Mouse (Mus musculus) heart, postnatal 36 days (tissue): ENCODE data around the gene Eif4b. TPM values are rescaled to one million over a fixed set of nuclear protein-coding genes. Genes with fewer than 3 reads are reported as not detected.
A peak's percentile ranks its signal among the peaks of the same experiment; 100 is the strongest.
"Not testable (repeated sequence)": the region's sequence is repeated elsewhere in the genome, so short reads cannot be mapped to it uniquely, and the experiment has no call there.

Source experiments
- DNase-seq, 2 experiments: peaks; one replicate each; pipeline ENCODE4 v3.0.0; 2021 to 2022
- intact Hi-C: fragments of 180-260 bp; cut with DNase I; formaldehyde crosslinking; loops from one replicate; pipeline ENCODE4 v1.15.1; 2025
- total RNA-seq, 2 experiments: library from RNA; stranded (reverse); gene quantifications; 2 replicates each; pipeline ENCODE4 v1.2.3; 2021

Gene Eif4b
- total RNA-seq, 2 experiments from 2014 or later: 149 to 165 TPM

DNA sequence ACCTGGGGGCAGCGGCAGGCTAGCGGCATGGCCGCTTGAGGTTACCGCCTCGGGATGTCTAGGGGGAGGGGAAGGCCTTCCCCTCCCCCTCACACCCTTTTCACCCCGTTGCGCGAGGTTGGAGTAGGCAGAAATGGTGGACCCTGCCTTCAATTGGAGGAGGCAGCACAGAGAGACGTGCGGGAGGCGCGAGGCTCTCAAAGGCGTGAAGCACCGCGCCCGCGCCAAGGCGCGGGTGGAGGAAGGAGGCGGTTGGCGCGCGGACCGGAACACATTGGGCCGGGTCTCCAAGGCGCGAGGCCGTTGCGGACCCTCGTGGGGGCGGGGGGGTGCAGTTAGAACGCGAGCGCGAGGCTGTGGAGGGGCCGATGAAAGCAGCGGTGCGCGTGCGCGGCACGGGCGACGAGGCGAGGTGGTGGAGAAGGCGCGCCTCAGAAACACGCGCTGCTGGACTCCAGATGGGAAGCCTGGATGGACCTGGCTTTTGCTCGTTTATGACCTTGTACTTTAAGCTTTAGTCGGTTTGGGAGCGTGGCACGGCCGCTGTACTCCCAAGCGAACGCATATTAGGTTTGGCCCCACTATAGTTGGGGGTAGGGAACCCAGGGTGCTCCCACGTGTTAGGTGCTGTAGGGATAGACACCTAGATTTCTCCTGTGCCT, 628 bp downstream of the Eif4b start:
- peak in 1 of 2 experiments; percentile 52 for DNase-seq
- intact Hi-C loops: loop anchor here (2.0 kb wide), 1 partner anchor 21 kb away; no protein-coding TSS in a partner anchor

DNA sequence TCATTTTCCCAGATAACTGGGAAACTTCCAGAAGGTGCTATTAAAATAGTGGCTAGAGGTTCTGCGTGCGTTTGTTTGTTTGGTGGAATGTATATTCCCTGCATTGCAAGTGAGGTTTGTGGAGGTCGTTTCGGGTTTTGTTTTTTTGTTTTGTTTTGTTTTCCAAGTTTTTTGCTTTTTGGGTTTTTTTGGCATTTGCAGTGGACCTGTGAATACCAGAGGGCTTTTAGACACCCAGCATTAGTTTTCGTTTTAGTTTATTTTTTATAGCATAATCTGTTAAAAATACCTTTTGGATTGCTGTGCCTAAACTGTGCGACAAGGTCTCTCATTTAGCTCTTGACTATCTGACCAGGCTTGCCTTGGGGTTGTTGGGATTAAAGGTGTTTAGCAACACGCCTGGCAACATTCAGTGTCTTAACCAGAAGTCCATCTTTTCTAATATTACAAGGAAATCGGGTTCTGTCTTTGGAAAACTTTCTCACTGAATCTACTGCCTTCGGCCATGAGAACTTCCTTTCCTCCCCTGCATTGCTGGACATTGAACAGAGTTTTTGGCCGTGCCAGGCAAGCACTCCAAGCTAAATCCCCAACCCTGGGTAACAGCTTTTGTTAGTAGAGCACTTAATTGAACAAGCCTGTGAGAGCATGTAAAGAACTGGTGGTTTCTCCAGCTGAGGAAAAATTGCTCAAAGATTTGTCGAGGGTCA, 1.5 kb downstream of the Eif4b start:
- DNase-seq: no peak
- intact Hi-C loops: loop anchor here (2.0 kb wide), 1 partner anchor 20 kb away; no protein-coding TSS in a partner anchor

- intact Hi-C loops: no loop called here
Measured at GRCm38 (mm10) chr15:102077111-102077677, 3.6 kb downstream of the Eif4b start.

GRCm38 (mm10) chr15:102079221-102079620, 5.6 kb downstream of the Eif4b start:
- DNase-seq: no peak
- intact Hi-C loops: no loop called here

More at GRCm38 (mm10) chr15:102077111-102077677, 3.6 kb downstream of the Eif4b start:
- DNase-seq: no peak

GRCm38 (mm10) chr15:102079924-102080323, 6.4 kb downstream of the Eif4b start:
- DNase-seq, intact Hi-C loops: not testable (repeated sequence)

- no peak for DNase-seq
- intact Hi-C loops: no loop called here
Measured at GRCm38 (mm10) chr15:102080429-102080828, 6.9 kb downstream of the Eif4b start.

GRCm38 (mm10) chr15:102082148-102082547, 8.6 kb downstream of the Eif4b start:
- intact Hi-C loops: no loop called here
- no peak for DNase-seq

DNA sequence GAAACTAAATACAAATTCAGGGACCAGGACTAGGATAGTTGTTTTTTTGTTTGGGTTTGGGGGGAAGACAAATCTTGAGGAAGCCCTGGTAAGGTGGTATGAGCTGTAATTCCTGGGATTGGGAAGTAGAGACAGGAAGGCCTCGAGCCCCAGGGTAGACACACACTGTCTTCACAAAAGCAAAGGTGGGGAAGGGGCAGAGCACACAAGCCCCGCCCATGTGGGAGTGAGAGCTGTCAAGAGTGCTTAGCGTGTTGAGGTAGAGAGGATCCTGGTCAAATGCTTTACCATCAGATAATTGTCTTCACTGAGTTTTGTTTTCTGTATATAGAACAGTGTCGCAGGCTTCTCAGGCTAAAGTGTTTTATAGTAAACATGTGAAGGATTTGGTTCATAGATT, 9.5 kb downstream of the Eif4b start:
- no peak for DNase-seq
- intact Hi-C loops: no loop called here

DNA sequence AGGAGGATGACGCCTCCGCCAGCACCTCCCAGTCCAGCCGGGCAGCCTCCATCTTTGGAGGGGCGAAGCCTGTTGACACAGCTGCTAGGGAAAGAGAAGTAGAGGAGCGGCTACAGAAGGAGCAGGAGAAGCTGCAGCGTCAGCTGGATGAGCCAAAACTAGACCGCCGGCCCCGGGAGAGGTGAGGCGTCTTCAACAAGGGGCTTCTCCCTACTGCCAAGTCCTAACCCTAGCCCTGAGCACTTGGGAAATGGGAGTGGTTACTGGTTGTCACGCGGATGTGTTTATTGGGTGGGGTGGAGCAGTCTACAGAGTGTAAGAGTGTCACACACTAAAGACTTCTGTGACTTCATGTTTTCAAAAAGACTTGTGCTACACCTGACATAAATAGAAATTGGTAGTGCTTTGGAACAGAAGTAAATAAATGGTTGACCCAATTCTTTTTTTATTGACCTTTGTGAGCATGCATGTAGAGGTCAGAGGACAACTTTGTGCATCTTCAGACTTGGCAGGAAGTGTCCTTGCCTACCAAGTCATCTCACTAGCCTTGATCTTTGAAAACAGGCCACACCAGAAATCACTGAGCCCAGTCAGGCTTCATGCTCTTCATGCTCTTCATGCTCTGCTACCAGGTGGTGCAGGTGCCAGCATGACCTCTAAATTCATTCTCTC, 16.5 kb downstream of the Eif4b start:
- intact Hi-C loops: no loop called here
- DNase-seq: no peak

- intact Hi-C loops: no loop called here
- DNase-seq: no peak
Measured at GRCm38 (mm10) chr15:102091063-102091679, 17.6 kb downstream of the Eif4b start.

DNA sequence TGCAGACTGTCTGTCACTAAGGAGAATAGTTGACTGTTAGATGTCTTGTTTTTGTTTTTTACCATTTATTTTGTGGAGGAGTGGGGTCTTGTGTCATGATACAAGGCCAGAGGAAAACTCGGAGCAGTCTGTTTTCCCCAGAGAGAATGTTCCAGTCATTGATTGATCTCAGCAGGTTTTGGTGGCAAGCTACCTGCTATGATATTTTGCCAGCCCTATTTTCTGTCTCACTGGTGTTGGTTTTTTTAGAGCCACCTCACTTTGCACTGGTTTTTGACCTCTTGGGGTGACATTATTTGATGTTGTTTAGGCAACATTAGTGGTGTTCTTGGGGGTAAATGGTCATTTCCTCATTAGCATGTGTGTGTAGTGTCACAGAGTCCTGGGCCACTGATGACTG, 18.1 kb downstream of the Eif4b start:
- no peak for DNase-seq
- intact Hi-C loops: no loop called here

GRCm38 (mm10) chr15:102092222-102092621, 18.6 kb downstream of the Eif4b start:
- intact Hi-C loops: no loop called here
- no peak for DNase-seq

- no peak for DNase-seq
- intact Hi-C loops: loop anchor here (1.0 to 2.0 kb wide), 2 partner anchors 19 to 53 kb away; no protein-coding TSS in a partner anchor
Measured at GRCm38 (mm10) chr15:102094157-102094556, 20.6 kb downstream of the Eif4b start.

GRCm38 (mm10) chr15:102094988-102095387, 21.4 kb downstream of the Eif4b start:
- no peak for DNase-seq
- intact Hi-C loops: loop anchor here (1.0 to 2.0 kb wide), 2 partner anchors 20 to 52 kb away; no protein-coding TSS in a partner anchor

- peak in 1 of 2 experiments; percentile 62 for DNase-seq
Measured at GRCm38 (mm10) chr15:102097147-102097915, 23.8 kb downstream of the Eif4b start.

GRCm38 (mm10) chr15:102097991-102098555, 24.5 kb downstream of the Eif4b start:
- peak in 1 of 2 experiments; percentile 42 for DNase-seq
- intact Hi-C loops: no loop called here

More at GRCm38 (mm10) chr15:102097147-102097915, 23.8 kb downstream of the Eif4b start:
- intact Hi-C loops: no loop called here

GRCm38 (mm10) chr15:102099260-102099659, 25.7 kb downstream of the Eif4b start:
- DNase-seq: no peak
- intact Hi-C loops: no loop called here

- no peak for DNase-seq
- intact Hi-C loops: no loop called here
Measured at GRCm38 (mm10) chr15:102099771-102100160, 26.2 kb downstream of the Eif4b start.
